Mouse (Mus musculus) testis, adult 2 months (tissue): Measurements from ENCODE around the gene Snx33. TPM values are rescaled to one million over a fixed set of nuclear protein-coding genes. Genes with fewer than 3 reads are reported as not detected.

Source experiments
- H3K27ac ChIP-seq: fragments of 200-500 bp; 2 replicates; pipeline ENCODE4 v1.5.1; 2012; ENCODE audit warnings: low read depth, low read length; ENCODE audit not compliant: control insufficient read depth, insufficient read depth
- H3K27me3 ChIP-seq: fragments of 200-500 bp; 2 replicates; pipeline ENCODE4 v1.6.1; 2012; ENCODE audit warnings: mild to moderate bottlenecking, low read length, moderate library complexity; ENCODE audit not compliant: control insufficient read depth, insufficient read depth
- H3K36me3 ChIP-seq: fragments of 200-500 bp; 2 replicates; pipeline ENCODE4 v1.6.1; 2012; ENCODE audit warnings: mild to moderate bottlenecking, low read length; ENCODE audit not compliant: control insufficient read depth, insufficient read depth
- H3K4me1 ChIP-seq: fragments of 200-500 bp; 2 replicates; pipeline ENCODE4 v1.6.1; 2012; ENCODE audit warnings: low read length; ENCODE audit not compliant: control insufficient read depth, insufficient read depth
- H3K4me3 ChIP-seq: fragments of 200-500 bp; 2 replicates; pipeline ENCODE4 v1.5.1; 2012; ENCODE audit warnings: low read depth, mild to moderate bottlenecking, low read length, moderate library complexity, mixed read lengths; ENCODE audit not compliant: control insufficient read depth
- CTCF ChIP-seq: fragments of 200-500 bp; IDR thresholded peaks from 2 replicates; pipeline ENCODE4 v1.5.1; 2012; ENCODE audit warnings: low read depth, mild to moderate bottlenecking, inconsistent platforms, low read length, moderate library complexity; ENCODE audit not compliant: control insufficient read depth, insufficient read depth, insufficient replicate concordance
- POLR2A ChIP-seq: fragments of 200-500 bp; IDR thresholded peaks from 2 replicates; pipeline ENCODE4 v1.6.1; 2012; ENCODE audit warnings: low read depth, mild to moderate bottlenecking, inconsistent platforms, low read length, moderate library complexity; ENCODE audit not compliant: control insufficient read depth
- polyA plus RNA-seq: library from polyadenylated mRNA; depleted of rRNA; stranded (reverse); fragments of >200 nt; gene quantifications from 2 replicates; pipeline ENCODE4 v1.2.3, GENCODE M21; 2012

The Snx33 gene
- polyA plus RNA-seq, 1 experiment = 7.0 TPM

GRCm38 (mm10) chr9:56899409-56899808 lies 28.8 kb downstream of the Snx33 start:
- no peak for TF ChIP-seq POLR2A
- TF ChIP-seq CTCF = no peak
- Histone ChIP-seq H3K4me1 (peaks cover 3% of the 10 kb centered on the region; the same call in 1 of the 2 replicates), H3K4me3 (no peak overlapping the region), H3K27ac (no peak overlapping the region), H3K36me3 (no peaks in the 10 kb centered on the region), H3K27me3 (no peaks in the 10 kb centered on the region)

GRCm38 (mm10) chr9:56896779-56897178 lies 31.4 kb downstream of the Snx33 start:
- Histone ChIP-seq H3K36me3 (no peaks in the 10 kb centered on the region), H3K4me3 (no peak overlapping the region), H3K27me3 (no peaks in the 10 kb centered on the region), H3K27ac (no peak overlapping the region), H3K4me1 (peaks cover 3% of the 10 kb centered on the region; the same call in 1 of the 2 replicates)
- no peak for TF ChIP-seq CTCF
- TF ChIP-seq POLR2A = no peak

GRCm38 (mm10) chr9:56894006-56894405 lies 34.2 kb downstream of the Snx33 start:
- Histone ChIP-seq H3K27me3 (no peaks in the 10 kb centered on the region), H3K4me3 (no peak overlapping the region), H3K36me3 (no peaks in the 10 kb centered on the region), H3K4me1 (no peaks in the 10 kb centered on the region; the same call in 1 of the 2 replicates), H3K27ac (no peak overlapping the region)
- TF ChIP-seq CTCF (peak; percentile 35; the same call in 1 of the 2 replicates), POLR2A (no peak)

GRCm38 (mm10) chr9:56893313-56893712 lies 34.9 kb downstream of the Snx33 start:
- H3K27me3 ChIP-seq = no peaks in the 10 kb centered on the region
- no peak overlapping the region for H3K4me3 ChIP-seq
- no peaks in the 10 kb centered on the region; the same call in 1 of the 2 replicates for H3K4me1 ChIP-seq
- TF ChIP-seq CTCF (no peak), POLR2A (no peak)
- H3K36me3 ChIP-seq = no peaks in the 10 kb centered on the region
- no peak overlapping the region for H3K27ac ChIP-seq

- no peak overlapping the region for H3K27ac ChIP-seq
- no peak overlapping the region for H3K4me3 ChIP-seq
- H3K36me3 ChIP-seq = no peaks in the 10 kb centered on the region
- H3K4me1 ChIP-seq = no peaks in the 10 kb centered on the region; the same call in 1 of the 2 replicates
- TF ChIP-seq CTCF (no peak), POLR2A (no peak)
- no peaks in the 10 kb centered on the region for H3K27me3 ChIP-seq
These were observed 36.1 kb downstream of the Snx33 start for GRCm38 (mm10) chr9:56892111-56892510.

- Histone ChIP-seq H3K4me1 (no peaks in the 10 kb centered on the region; the same call in 1 of the 2 replicates), H3K27ac (no peak overlapping the region), H3K4me3 (no peak overlapping the region), H3K36me3 (no peaks in the 10 kb centered on the region), H3K27me3 (no peaks in the 10 kb centered on the region)
- no peak for TF ChIP-seq POLR2A
- TF ChIP-seq CTCF = peak; percentile 6; the same call in 1 of the 2 replicates
These were observed 36.6 kb downstream of the Snx33 start for GRCm38 (mm10) chr9:56891517-56892011.

GRCm38 (mm10) chr9:56890522-56891250 lies 37.5 kb downstream of the Snx33 start:
- no peaks in the 10 kb centered on the region; the same call in 1 of the 2 replicates for H3K4me1 ChIP-seq
- H3K4me3 ChIP-seq = no peak overlapping the region
- H3K27me3 ChIP-seq = no peaks in the 10 kb centered on the region
- TF ChIP-seq CTCF (no peak), POLR2A (no peak)
- no peaks in the 10 kb centered on the region for H3K36me3 ChIP-seq
- H3K27ac ChIP-seq = no peak overlapping the region
